9 mouse cellular contexts compared by ENCODE assay signal in the genomic region with DNA sequence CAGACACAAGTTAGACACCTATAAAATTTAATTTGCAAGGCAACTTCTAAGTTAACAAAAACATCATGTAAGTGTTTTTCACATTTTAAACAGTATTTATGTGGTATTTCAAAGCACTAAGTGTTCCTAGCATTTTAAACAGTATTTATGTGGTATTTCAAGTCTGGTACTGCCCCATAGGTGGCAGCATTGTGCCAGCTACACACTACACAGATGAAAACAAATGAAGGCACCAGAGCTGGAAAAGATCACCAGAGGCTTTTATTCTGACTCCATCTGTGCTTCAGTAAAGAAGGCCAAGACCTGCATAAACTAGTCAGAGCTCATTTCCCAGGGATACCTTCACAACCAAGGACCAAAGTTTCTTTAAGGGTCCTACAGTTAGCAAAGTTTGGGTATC. TPM values are rescaled to one million over a fixed set of nuclear protein-coding genes. Genes with fewer than 3 reads are reported as not detected.
DNase-seq lines count a peak whose midpoint lies in the region; ATAC-seq lines count a peak whose summit lies in the region.
"Had no signal": no experiment of that assay in that cellular context is flagged by ENCODE, and none has a peak within 500 bp of the region (broad histone marks: within the 10 kb centered on the region; RNA-seq: fewer than 3 reads in every experiment).

No protein-coding gene starts in this region.

- H3K27ac ChIP-seq in forebrain, embryonic 12.5 days, result no peak overlapping the region
- no peak overlapping the region for H3K27ac ChIP-seq in hindbrain, embryonic 10.5 days
- H3K27ac ChIP-seq: lung, embryonic 15.5 days had no signal

- no peak overlapping the region for H3K4me2 ChIP-seq in forebrain, embryonic 12.5 days
- H3K4me2 ChIP-seq: lung, embryonic 15.5 days had no signal

- no peaks in the 10 kb centered on the region for H3K27me3 ChIP-seq in forebrain, embryonic 12.5 days
- no peaks in the 10 kb centered on the region for H3K27me3 ChIP-seq in hindbrain, embryonic 10.5 days (ENCODE audit: insufficient read depth, poor library complexity, severe bottlenecking)
- H3K27me3 ChIP-seq: lung, embryonic 15.5 days had no signal

- peaks cover 4% of the 10 kb centered on the region; the same call in 1 of the 2 replicates for H3K4me1 ChIP-seq in forebrain, embryonic 12.5 days
- H3K4me1 ChIP-seq in hindbrain, embryonic 10.5 days (replicated peaks), result 0 out of 2 replicates have a peak, but pooled peaks cover under 1% of the 10 kb centered on the region
- H3K4me1 ChIP-seq: lung, embryonic 15.5 days had no signal

- H3K9ac ChIP-seq in forebrain, embryonic 12.5 days, result no peak overlapping the region
- H3K9ac ChIP-seq: lung, embryonic 15.5 days had no signal

- H3K4me3 ChIP-seq in forebrain, embryonic 12.5 days (replicated peaks), result no peak overlapping the region
- H3K4me3 ChIP-seq in hindbrain, embryonic 10.5 days, result no peak overlapping the region
- H3K4me3 ChIP-seq: lung, embryonic 15.5 days had no signal

- H3K9me3 ChIP-seq in forebrain, embryonic 12.5 days, result no peaks in the 10 kb centered on the region
- H3K9me3 ChIP-seq in hindbrain, embryonic 10.5 days, result no peaks in the 10 kb centered on the region
- H3K9me3 ChIP-seq: lung, embryonic 15.5 days had no signal

- no peaks in the 10 kb centered on the region for H3K36me3 ChIP-seq in forebrain, embryonic 12.5 days (replicated peaks)
- no peaks in the 10 kb centered on the region for H3K36me3 ChIP-seq in hindbrain, embryonic 10.5 days
- H3K36me3 ChIP-seq: lung, embryonic 15.5 days had no signal

- ATAC-seq in cerebellum, adult (ENCODE audit: insufficient number of reproducible peaks, low FRiP score, low TSS enrichment), result peak; percentile 95
- ATAC-seq in forebrain, embryonic 12.5 days (ENCODE audit: low FRiP score), result peak; percentile 80
- peak; percentile 84 for ATAC-seq in neutrophil, adult 5-6 weeks (ENCODE audit: extremely low read depth, insufficient number of reproducible peaks, low FRiP score, poor library complexity, severe bottlenecking)

- peak; percentile 91 for DNase-seq in NIH3T3 (ENCODE audit: low read depth)
- DNase-seq in hindbrain, embryonic 10.5 days (ENCODE audit: low spot score), result peak; percentile 42
- peak; percentile 61 to 91 for DNase-seq in layer of hippocampus, adult 18-20 months (ENCODE audit: low spot score in 2 of 2)
- DNase-seq in lung, adult 18-20 months, result peak; percentile 52 to 67
- peak; percentile 25 for DNase-seq in yolk sac, embryonic 10.5 days (ENCODE audit: low spot score)

RNA-seq across cellular contexts. Expression of gene Hacd1, which starts 7.6 kb away (rescaled TPM):
- polyA plus RNA-seq in forebrain, embryonic 12.5 days (2016; fragmentation: Nextera tagmentation; extraction: Ambion mirVana), result 32.0 and 35.6 TPM in 2 replicates
- 52.5 and 53.9 TPM in 2 replicates for polyA plus RNA-seq in hindbrain, embryonic 10.5 days (2016; fragmentation: Nextera tagmentation; extraction: Ambion mirVana)
- 10 to 100 TPM; 15.0 to 18.3 TPM for total RNA-seq in layer of hippocampus, adult 18-20 months (2021)
- 1.7 TPM in 1 of 2 replicates, not detected in the other for total RNA-seq in neutrophil, adult 5-6 weeks (2017)

RNA-seq across cellular contexts. Expression of gene Stam, which starts 25.5 kb away (rescaled TPM):
- polyA plus RNA-seq in forebrain, embryonic 12.5 days (2016; fragmentation: Nextera tagmentation; extraction: Ambion mirVana), result 97.8 and 111 TPM in 2 replicates
- polyA plus RNA-seq in hindbrain, embryonic 10.5 days (2016; fragmentation: Nextera tagmentation; extraction: Ambion mirVana), result 81.1 and 86.6 TPM in 2 replicates
- total RNA-seq in layer of hippocampus, adult 18-20 months (2021), result 10 to 100 TPM; 89.2 to 91.4 TPM
- total RNA-seq in neutrophil, adult 5-6 weeks (2017), result 30.8 and 33.3 TPM in 2 replicates

Comparison
In these comparisons a context has a peak if more than half of its experiments do, and no peak if none do; other contexts are left out.
1. DNase-seq: peak in every context shown above with its lines; median percentile 91 in NIH3T3; 76 in layer of hippocampus, adult 18-20 months; 60 in lung, adult 18-20 months; 42 in hindbrain, embryonic 10.5 days; 25 in yolk sac, embryonic 10.5 days.